Mouse (Mus musculus) MEL (cell line): Measurements from ENCODE around the gene Pde8a. TPM values are rescaled to one million over a fixed set of nuclear protein-coding genes. Genes with fewer than 3 reads are reported as not detected.

Experiments
- DNase-seq: peaks from one replicate; pipeline ENCODE4 v3.0.0; 2011; ENCODE audit warnings: low read depth, low spot score
- H3K27ac ChIP-seq: 2 replicates; pipeline ENCODE4 v1.5.1; 2012; ENCODE audit warnings: low read depth, mild to moderate bottlenecking, control low read depth, low read length, moderate library complexity; ENCODE audit not compliant: control insufficient read depth
- H3K27me3 ChIP-seq, 2 experiments: fragments of 150-350 bp in 1 of 2; sonication (generic) in 1 of 2; 2 replicates each; pipeline ENCODE4 v1.6.1; 2012; ENCODE audit warnings: low read length in 2 of 2, mild to moderate bottlenecking in 2 of 2, improper control_type of control experiment in 1 of 2, moderate library complexity in 1 of 2; ENCODE audit not compliant: insufficient read depth in 2 of 2, control insufficient read depth in 1 of 2
- H3K36me3 ChIP-seq, 2 experiments: 2 replicates each; pipeline ENCODE4 v1.6.1; 2012 to 2014; ENCODE audit warnings: low read length in 2 of 2, improper control_type of control experiment in 1 of 2, inconsistent platforms in 1 of 2, mild to moderate bottlenecking in 1 of 2; ENCODE audit not compliant: insufficient read depth in 2 of 2, control insufficient read depth in 1 of 2
- H3K4me1 ChIP-seq, 2 experiments: fragments of 150-350 bp in 1 of 2; sonication (generic) in 1 of 2; 2 replicates each; pipeline ENCODE4 v1.6.1; 2012; ENCODE audit warnings: low read length in 2 of 2, improper control_type of control experiment in 1 of 2, mild to moderate bottlenecking in 1 of 2; ENCODE audit not compliant: insufficient read depth in 2 of 2, control insufficient read depth in 1 of 2
- H3K4me3 ChIP-seq, 2 experiments: fragments of 150-350 bp in 1 of 2; sonication (generic) in 1 of 2; 2 replicates each; pipeline ENCODE4 v1.5.1; 2012; ENCODE audit warnings: low read depth in 2 of 2, low read length in 2 of 2, mild to moderate bottlenecking in 2 of 2, moderate library complexity in 2 of 2, control low read depth in 1 of 2, improper control_type of control experiment in 1 of 2; ENCODE audit not compliant: control insufficient read depth in 1 of 2, insufficient read depth in 1 of 2
- H3K79me2 ChIP-seq: 2 replicates; pipeline ENCODE4 v1.6.1; 2012; ENCODE audit warnings: mild to moderate bottlenecking, low read length, moderate library complexity; ENCODE audit not compliant: control insufficient read depth, poor library complexity, insufficient read depth
- H3K9ac ChIP-seq: 2 replicates; pipeline ENCODE4 v1.6.1; 2012; ENCODE audit warnings: low read depth, mild to moderate bottlenecking, control low read depth, low read length, moderate library complexity; ENCODE audit not compliant: control insufficient read depth, poor library complexity, severe bottlenecking
- H3K9me3 ChIP-seq: fragments of 150-350 bp; sonication (generic); replicated peaks from 2 replicates; pipeline ENCODE4 v1.6.1; 2012; ENCODE audit warnings: mild to moderate bottlenecking, low read length, improper control_type of control experiment, moderate library complexity; ENCODE audit not compliant: insufficient read depth
- BHLHE40 ChIP-seq: IDR thresholded peaks from 2 replicates; pipeline ENCODE4 v1.6.1; 2012; ENCODE audit warnings: low read depth, mild to moderate bottlenecking, inconsistent platforms, low read length, improper control_type of control experiment, borderline replicate concordance
- CHD1 ChIP-seq: IDR thresholded peaks from 2 replicates; pipeline ENCODE4 v1.6.1; 2012; ENCODE audit warnings: low read depth, mild to moderate bottlenecking, inconsistent platforms, low read length, improper control_type of control experiment
- E2F4 ChIP-seq: IDR thresholded peaks from 2 replicates; pipeline ENCODE4 v1.6.1; 2011; ENCODE audit warnings: low read depth, low read length, improper control_type of control experiment, borderline replicate concordance
- ELF1 ChIP-seq: IDR thresholded peaks from 2 replicates; pipeline ENCODE4 v1.6.1; 2014; ENCODE audit warnings: low read depth, mild to moderate bottlenecking, inconsistent platforms, low read length, improper control_type of control experiment, moderate library complexity
- EP300 ChIP-seq, 2 experiments: IDR thresholded peaks; 2 replicates each; pipeline ENCODE4 v1.6.1; 2011; ENCODE audit warnings: improper control_type of control experiment in 2 of 2, low read length in 2 of 2, low read depth in 1 of 2, mild to moderate bottlenecking in 1 of 2
- ETS1 ChIP-seq: IDR thresholded peaks from 2 replicates; pipeline ENCODE4 v1.6.1; 2012; ENCODE audit warnings: low read depth, mild to moderate bottlenecking, inconsistent platforms, low read length, improper control_type of control experiment, moderate library complexity
- GABPA ChIP-seq: IDR thresholded peaks from 2 replicates; pipeline ENCODE4 v1.6.1; 2012; ENCODE audit warnings: low read depth, mild to moderate bottlenecking, inconsistent platforms, low read length, improper control_type of control experiment, moderate library complexity
- GATA1 ChIP-seq: IDR thresholded peaks from 2 replicates; pipeline ENCODE4 v1.6.1; 2011; ENCODE audit warnings: low read depth, low read length, improper control_type of control experiment
- HCFC1 ChIP-seq: IDR thresholded peaks from 2 replicates; pipeline ENCODE4 v1.6.1; 2012; ENCODE audit warnings: low read depth, mild to moderate bottlenecking, inconsistent platforms, low read length, improper control_type of control experiment, moderate library complexity
- MAFK ChIP-seq: IDR thresholded peaks from 2 replicates; pipeline ENCODE4 v1.6.1; 2011; ENCODE audit warnings: low read depth, mild to moderate bottlenecking, low read length, improper control_type of control experiment, borderline replicate concordance
- MAX ChIP-seq: IDR thresholded peaks from 2 replicates; pipeline ENCODE4 v1.6.1; 2011; ENCODE audit warnings: low read length, improper control_type of control experiment
- MAZ ChIP-seq: IDR thresholded peaks from 2 replicates; pipeline ENCODE4 v1.6.1; 2012; ENCODE audit warnings: low read depth, mild to moderate bottlenecking, inconsistent platforms, low read length, improper control_type of control experiment
- NRF1 ChIP-seq: IDR thresholded peaks from 2 replicates; pipeline ENCODE4 v1.6.1; 2014; ENCODE audit warnings: low read depth, mild to moderate bottlenecking, inconsistent platforms, low read length, improper control_type of control experiment, moderate library complexity; ENCODE audit not compliant: poor library complexity, insufficient read depth, severe bottlenecking
- POLR2AphosphoS5 ChIP-seq: IDR thresholded peaks from 2 replicates; pipeline ENCODE4 v1.6.1; 2012; ENCODE audit warnings: low read depth, borderline replicate concordance, mild to moderate bottlenecking, inconsistent platforms, low read length, moderate library complexity, mixed read lengths
- SMC3 ChIP-seq: IDR thresholded peaks from 2 replicates; pipeline ENCODE4 v1.6.1; 2011; ENCODE audit warnings: low read depth, low read length, improper control_type of control experiment
- TBP ChIP-seq: IDR thresholded peaks from 2 replicates; pipeline ENCODE4 v1.8.0; 2011; ENCODE audit warnings: low read depth, low read length, improper control_type of control experiment
- TCF12 ChIP-seq: IDR thresholded peaks from 2 replicates; pipeline ENCODE4 v1.6.1; 2014; ENCODE audit warnings: low read depth, mild to moderate bottlenecking, inconsistent platforms, low read length, improper control_type of control experiment, moderate library complexity
- ZC3H11A ChIP-seq: IDR thresholded peaks from 2 replicates; pipeline ENCODE4 v1.6.1; 2012; ENCODE audit warnings: low read depth, mild to moderate bottlenecking, inconsistent platforms, low read length, improper control_type of control experiment
- ZNF384 ChIP-seq: IDR thresholded peaks from 2 replicates; pipeline ENCODE4 v1.6.1; 2012; ENCODE audit warnings: low read depth, mild to moderate bottlenecking, inconsistent platforms, low read length, improper control_type of control experiment
- polyA plus RNA-seq, 2 experiments: library from polyadenylated mRNA; stranded (reverse) in 1 of 2; unstranded in 1 of 2; fragments of >175 nt in 1 of 2; fragments of >200 nt in 1 of 2; gene quantifications; 2 replicates each; pipeline versions ENCODE4 v1.2.1 to v1.2.4; 2012; ENCODE audit warnings: low replicate concordance in 2 of 2, low read depth in 1 of 2; ENCODE audit not compliant: insufficient read length in 2 of 2, insufficient read depth in 1 of 2, missing spikeins in 1 of 2
- total RNA-seq: library from RNA; depleted of rRNA; stranded (reverse); fragments of 300-350 nt; gene quantifications from 2 replicates; pipeline ENCODE4 v1.2.3, GENCODE M21; 2012

The Pde8a gene
- total and polyA plus RNA-seq, 3 experiments, result 0.11 TPM; not detected in 2

GRCm38 (mm10) chr7:81196796-81197195 is 16.6 kb upstream of the Pde8a start:
- 0 out of 4 replicates have a peak, but pooled peaks cover 0 to 2% of the 10 kb centered on the region in 2 experiments for H3K4me1 ChIP-seq
- no peak for TF ChIP-seq ZNF384
- TF ChIP-seq MAFK, result no peak
- no peak for TF ChIP-seq SMC3
- no peak for TF ChIP-seq ELF1
- no peak for TF ChIP-seq E2F4
- no peak for TF ChIP-seq ETS1
- TF ChIP-seq ZC3H11A, result no peak
- TF ChIP-seq TBP, result no peak
- H3K9ac ChIP-seq, result no peak overlapping the region
- H3K79me2 ChIP-seq, result no peaks in the 10 kb centered on the region
- H3K27ac ChIP-seq, result no peak overlapping the region
- no peaks in the 10 kb centered on the region for H3K36me3 ChIP-seq
- no peak overlapping the region for H3K4me3 ChIP-seq
- no peaks in the 10 kb centered on the region for H3K9me3 ChIP-seq
- H3K27me3 ChIP-seq, result no peaks in the 10 kb centered on the region; a peak in 1 of 4 replicates
- no peak for DNase-seq

- Histone ChIP-seq H3K27ac (no peak overlapping the region), H3K9ac (no peak overlapping the region), H3K36me3 (no peaks in the 10 kb centered on the region)
- no peak for DNase-seq
- no peak for TF ChIP-seq ETS1
- TF ChIP-seq NRF1, result no peak
- no peak for TF ChIP-seq BHLHE40
- TF ChIP-seq POLR2AphosphoS5, result no peak
- no peak for TF ChIP-seq CHD1
- TF ChIP-seq EP300 (IDR thresholded peaks at IDR 0.05; ENCODE audit: low read depth in 1 of 2, low read length in 2 of 2), result no peak
- TF ChIP-seq MAZ, result no peak
- no peak for TF ChIP-seq MAX
- no peak for TF ChIP-seq GABPA
- TF ChIP-seq E2F4, result no peak
- no peak for TF ChIP-seq GATA1
- no peak for TF ChIP-seq TCF12
- no peak for TF ChIP-seq HCFC1
- TF ChIP-seq, all 39 proteins: peak for 0
- 0 out of 4 replicates have a peak, but pooled peaks cover 0 to 2% of the 10 kb centered on the region in 2 experiments for H3K4me1 ChIP-seq
- H3K9me3 ChIP-seq, result no peaks in the 10 kb centered on the region
- no peaks in the 10 kb centered on the region; a peak in 1 of 4 replicates for H3K27me3 ChIP-seq
- H3K79me2 ChIP-seq, result no peaks in the 10 kb centered on the region
- H3K4me3 ChIP-seq, result no peak overlapping the region
Observed at GRCm38 (mm10) chr7:81198538-81198937, 14.9 kb upstream of the Pde8a start.
